Mouse (Mus musculus) intestine, embryonic 14.5 days (tissue): ENCODE data around the gene Vars2. TPM values are rescaled to one million over a fixed set of nuclear protein-coding genes. Genes with fewer than 3 reads are reported as not detected.

Experiments
- ATAC-seq: fragments of 200-750 bp; cut with Nextera tagmentation; replicated peaks from 2 replicates; pipeline ENCODE4 v1.8.0; 2017; ENCODE audit warnings: low read depth, moderate number of reproducible peaks, moderate TSS enrichment, moderate library complexity; ENCODE audit not compliant: low FRiP score, low TSS enrichment
- DNase-seq: peaks from one replicate; pipeline ENCODE4 v3.0.0-alpha.2; 2018; ENCODE audit warnings: low spot score
- H3K27ac ChIP-seq: fragments of 300-500 bp; sonication (generic); 2 replicates; pipeline ENCODE4 v1.5.1; 2014; ENCODE audit warnings: low read depth, mild to moderate bottlenecking, control low read depth
- H3K27me3 ChIP-seq: fragments of 300-500 bp; sonication (generic); replicated peaks from 2 replicates; pipeline ENCODE4 v1.6.1; 2014; ENCODE audit warnings: low read length, control low read depth; ENCODE audit not compliant: control insufficient read depth, insufficient read depth
- H3K36me3 ChIP-seq: fragments of 300-500 bp; sonication (generic); 2 replicates; pipeline ENCODE4 v1.6.1; 2014; ENCODE audit warnings: low read length, control low read depth; ENCODE audit not compliant: control insufficient read depth, insufficient read depth
- H3K4me1 ChIP-seq: fragments of 300-500 bp; sonication (generic); replicated peaks from 2 replicates; pipeline ENCODE4 v1.6.1; 2014; ENCODE audit warnings: low read length, control low read depth, mixed read lengths; ENCODE audit not compliant: control insufficient read depth, insufficient read depth
- H3K4me2 ChIP-seq: fragments of 300-500 bp; sonication (generic); 2 replicates; pipeline ENCODE4 v1.6.1; 2014; ENCODE audit warnings: low read length
- H3K4me3 ChIP-seq: fragments of 300-500 bp; sonication (generic); 2 replicates; pipeline ENCODE4 v1.5.1; 2014; ENCODE audit warnings: low read depth, low read length, control low read depth, mixed read lengths
- H3K9ac ChIP-seq: fragments of 300-500 bp; sonication (generic); 2 replicates; pipeline ENCODE4 v1.6.1; 2014; ENCODE audit warnings: mild to moderate bottlenecking, low read length
- H3K9me3 ChIP-seq: fragments of 300-500 bp; sonication (generic); 2 replicates; pipeline ENCODE4 v1.6.1; 2016; ENCODE audit warnings: low read length, control low read depth; ENCODE audit not compliant: control insufficient read depth
- WGBS: fragments of 180-500 bp; shearing (Covaris S2); extraction: QIAGEN DNeasy Blood & Tissue Kit; methylation state at CpG from one replicate; pipeline ENCODE4 v1.1.7; 2014; 5-methylcytosine and 5-hydroxymethylcytosine counted together
- polyA plus RNA-seq: library from polyadenylated mRNA; unstranded; fragments of >200 nt; fragmentation: Nextera tagmentation; extraction: Ambion mirVana; gene quantifications from 2 replicates; pipeline ENCODE4 v1.2.1, GENCODE M21; 2014

The Vars2 gene
- 16.0 and 18.1 TPM in 2 replicates for polyA plus RNA-seq

DNA sequence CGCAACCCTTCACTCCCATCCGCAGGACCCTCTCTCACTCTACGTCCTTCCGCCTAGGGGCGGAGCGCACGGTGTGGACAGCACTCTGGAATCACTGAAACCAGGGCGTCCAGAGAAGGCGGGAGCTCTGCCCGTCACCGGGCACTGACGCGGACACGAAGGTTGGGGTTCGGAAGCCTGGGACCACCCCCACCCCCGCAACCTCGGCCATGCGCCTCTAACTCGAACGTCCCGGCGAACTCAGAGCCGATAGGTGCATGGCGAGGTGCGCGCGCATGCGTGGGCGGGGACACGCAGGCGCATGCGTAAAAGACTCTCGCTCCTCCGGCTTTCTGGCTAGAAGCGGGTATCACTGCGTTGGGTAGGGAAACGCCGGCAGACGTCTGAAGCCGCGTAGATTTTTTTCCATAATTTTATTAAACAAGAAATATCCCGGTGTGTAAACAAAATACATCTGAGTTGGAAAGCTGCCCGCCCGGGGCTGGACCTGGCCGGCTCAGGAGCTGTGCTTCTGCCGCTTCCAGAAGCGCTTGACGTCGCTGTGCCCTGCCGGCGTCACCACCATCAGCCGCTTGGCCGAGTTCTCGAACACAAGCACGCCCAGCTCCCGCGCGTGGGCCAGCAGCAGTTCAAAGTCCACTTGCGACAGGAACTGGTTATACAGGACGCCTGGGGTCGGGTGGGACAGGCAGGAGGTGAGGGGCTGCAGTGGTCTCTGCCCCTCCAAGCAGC is at the start of gene Vars2:
Gene Vars2, minus strand, starts transcription at position 259 of the 732 bp plus-strand sequence.
- Histone ChIP-seq H3K36me3 (peaks cover 45% of the 10 kb centered on the region), H3K27ac (peak within 1 kb of the TSS; percentile 76), H3K9ac (peak within 1 kb of the TSS; percentile 86), H3K4me3 (peak within 1 kb of the TSS; percentile 82), H3K4me1 (peaks cover 8% of the 10 kb centered on the region), H3K4me2 (peak within 1 kb of the TSS; percentile 96), H3K9me3 (no peaks in the 10 kb centered on the region), H3K27me3 (no peaks in the 10 kb centered on the region)
- DNase-seq: peak; percentile 99
- under 1% methylated on average over 61 of the region's 61 CpGs for WGBS
- peak; percentile 84 for ATAC-seq

DNA sequence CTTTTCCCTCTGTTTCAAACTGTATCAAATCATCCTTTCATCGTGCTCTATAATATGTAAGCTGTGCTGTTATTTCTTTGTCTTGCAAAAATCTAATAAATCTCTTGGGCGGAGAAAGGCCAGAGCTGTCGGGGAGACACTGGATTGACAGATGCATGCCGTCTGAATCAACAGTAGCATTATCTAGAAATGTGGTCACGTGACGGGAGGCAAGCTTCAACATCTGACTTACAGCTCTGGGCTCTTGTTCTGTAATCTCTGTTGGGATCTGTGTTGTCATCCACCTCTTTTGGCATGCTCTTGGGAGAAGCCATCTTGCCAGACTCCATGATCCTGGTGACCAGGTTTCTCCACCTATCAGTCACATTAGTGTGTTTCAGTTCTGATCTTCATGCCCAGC is 49.7 kb upstream of the Vars2 start:
- H3K4me1 ChIP-seq: peaks cover 11% of the 10 kb centered on the region; the same call in 1 of the 2 replicates
- no peaks in the 10 kb centered on the region for H3K36me3 ChIP-seq
- H3K27me3 ChIP-seq: no peaks in the 10 kb centered on the region
- H3K4me3 ChIP-seq: no peak overlapping the region
- no peak overlapping the region for H3K27ac ChIP-seq
- 88% methylated on average over 6 of the region's 6 CpGs for WGBS
- no peaks in the 10 kb centered on the region; the same call in 1 of the 2 replicates for H3K9me3 ChIP-seq
- no peak overlapping the region for H3K4me2 ChIP-seq
- no peak for DNase-seq
- ATAC-seq: no peak
- H3K9ac ChIP-seq: no peak overlapping the region

DNA sequence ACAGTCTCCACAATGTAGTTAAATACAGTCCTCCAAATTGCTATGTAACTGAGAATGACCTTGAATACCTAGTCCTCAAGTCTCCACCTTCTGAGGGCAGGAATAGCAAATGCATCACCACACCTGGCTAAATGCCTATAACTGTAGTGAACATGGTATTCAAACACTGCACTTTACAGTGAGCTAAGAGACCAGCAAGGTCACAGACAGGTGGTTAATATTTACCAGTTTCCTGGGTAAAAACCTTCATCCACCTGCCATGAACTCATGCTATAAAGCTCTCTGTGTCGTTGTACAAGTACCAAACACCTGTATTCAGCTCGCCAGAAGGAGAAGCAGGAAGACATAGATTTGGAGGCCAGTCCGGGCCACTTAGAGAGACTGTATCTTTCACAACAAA is 48.7 kb upstream of the Vars2 start:
- no peak overlapping the region for H3K9ac ChIP-seq
- no peak overlapping the region for H3K4me3 ChIP-seq
- no peak overlapping the region for H3K27ac ChIP-seq
- peaks cover 11% of the 10 kb centered on the region; the same call in 1 of the 2 replicates for H3K4me1 ChIP-seq
- no peak for DNase-seq
- no peaks in the 10 kb centered on the region for H3K27me3 ChIP-seq
- no peaks in the 10 kb centered on the region for H3K36me3 ChIP-seq
- H3K9me3 ChIP-seq: no peaks in the 10 kb centered on the region; the same call in 1 of the 2 replicates
- H3K4me2 ChIP-seq: no peak overlapping the region
- 88% methylated on average over 3 of the region's 3 CpGs for WGBS
- ATAC-seq: no peak

DNA sequence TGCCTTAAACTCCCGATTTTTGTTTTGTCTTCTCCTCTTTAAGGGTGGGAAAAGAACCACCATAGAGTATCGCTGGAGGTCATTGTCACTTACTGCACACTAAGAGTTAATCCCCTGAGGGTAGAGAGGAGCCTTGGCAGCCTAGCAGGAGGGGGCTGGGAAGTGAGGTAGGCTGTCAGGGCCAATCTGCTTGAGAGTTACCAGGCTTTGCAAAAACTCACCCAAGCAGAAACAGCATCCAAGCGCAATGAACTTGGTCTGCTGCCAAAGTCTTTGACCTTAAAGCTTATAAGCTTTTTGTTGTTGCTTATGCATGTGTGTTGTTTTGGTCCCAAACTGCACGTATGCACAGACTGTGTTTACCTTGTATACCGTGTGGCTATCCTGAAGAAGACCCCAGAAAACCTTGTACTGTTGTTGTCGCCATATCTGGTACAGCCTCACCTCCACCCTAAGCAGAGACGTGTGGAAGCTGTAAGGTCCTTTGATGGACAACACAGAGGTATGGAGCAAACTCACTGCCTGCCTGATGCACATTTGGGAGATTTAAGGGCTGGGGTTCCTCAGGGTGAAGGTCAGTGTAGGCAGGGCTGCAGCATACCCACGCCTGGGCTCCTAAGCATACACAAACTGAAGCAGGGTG is 43.4 kb upstream of the Vars2 start:
- ATAC-seq (peak; percentile 70), DNase-seq (no peak)
- Histone ChIP-seq H3K9me3 (no peaks in the 10 kb centered on the region), H3K4me3 (no peak overlapping the region), H3K4me2 (no peak overlapping the region), H3K36me3 (no peaks in the 10 kb centered on the region), H3K4me1 (peaks cover 14% of the 10 kb centered on the region), H3K27me3 (no peaks in the 10 kb centered on the region), H3K9ac (no peak overlapping the region), H3K27ac (peak overlapping the region; percentile 61; the same call in 1 of the 2 replicates)
- WGBS: 28% methylated on average over 8 of the region's 8 CpGs

DNA sequence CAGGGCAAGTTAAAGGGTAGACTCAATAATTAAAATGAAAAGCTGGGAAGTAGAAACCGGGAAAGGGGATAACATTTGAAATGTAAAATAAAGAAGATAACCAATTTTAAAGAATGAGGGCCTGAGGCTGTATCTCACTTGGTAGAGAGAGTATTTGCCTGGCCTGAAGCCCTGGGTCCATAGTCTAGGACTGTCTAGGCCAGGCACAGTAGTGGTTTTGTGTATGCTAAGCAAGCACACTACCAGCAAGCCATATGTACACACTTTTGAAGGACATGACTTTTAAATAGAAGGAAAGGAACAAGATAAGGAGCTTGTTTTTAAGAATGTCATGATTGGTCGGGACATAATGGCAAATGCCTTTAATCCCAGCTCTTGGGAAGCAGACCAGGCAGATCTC is 41.2 kb upstream of the Vars2 start:
- no peaks in the 10 kb centered on the region for H3K27me3 ChIP-seq
- H3K9me3 ChIP-seq: no peaks in the 10 kb centered on the region
- DNase-seq (no peak), ATAC-seq (no peak)
- H3K9ac ChIP-seq: no peak overlapping the region
- H3K4me1 ChIP-seq: peaks cover 14% of the 10 kb centered on the region
- no peak overlapping the region for H3K4me3 ChIP-seq
- 66% methylated on average over 2 of the region's 2 CpGs for WGBS
- no peak overlapping the region for H3K4me2 ChIP-seq
- no peaks in the 10 kb centered on the region for H3K36me3 ChIP-seq
- H3K27ac ChIP-seq: no peak overlapping the region

DNA sequence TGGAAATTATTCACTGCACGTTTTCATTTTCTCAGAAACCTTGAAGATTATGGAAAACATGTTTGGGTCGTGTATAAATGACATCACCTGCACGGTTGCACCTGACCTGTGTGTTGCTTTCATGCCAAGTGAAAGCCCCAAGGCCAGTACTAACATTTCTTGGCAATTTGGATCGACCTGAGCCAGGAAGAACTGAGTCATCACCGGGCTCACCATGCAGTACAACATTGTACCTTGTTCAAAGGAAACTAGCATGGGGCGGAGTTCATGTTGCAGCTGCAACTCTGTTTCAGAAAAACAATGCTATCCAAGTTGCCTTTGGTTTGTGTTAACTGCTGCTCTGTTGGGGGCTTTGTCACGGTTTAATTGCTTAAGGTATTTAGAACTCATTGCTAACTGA is 40.5 kb upstream of the Vars2 start:
- 71% methylated on average over 7 of the region's 7 CpGs for WGBS
- no peak overlapping the region for H3K4me2 ChIP-seq
- no peaks in the 10 kb centered on the region for H3K9me3 ChIP-seq
- H3K36me3 ChIP-seq: no peaks in the 10 kb centered on the region
- no peak for DNase-seq
- ATAC-seq: no peak
- H3K4me3 ChIP-seq: no peak overlapping the region
- no peak overlapping the region for H3K9ac ChIP-seq
- H3K27ac ChIP-seq: no peak overlapping the region
- peaks cover 16% of the 10 kb centered on the region for H3K4me1 ChIP-seq
- H3K27me3 ChIP-seq: no peaks in the 10 kb centered on the region

DNA sequence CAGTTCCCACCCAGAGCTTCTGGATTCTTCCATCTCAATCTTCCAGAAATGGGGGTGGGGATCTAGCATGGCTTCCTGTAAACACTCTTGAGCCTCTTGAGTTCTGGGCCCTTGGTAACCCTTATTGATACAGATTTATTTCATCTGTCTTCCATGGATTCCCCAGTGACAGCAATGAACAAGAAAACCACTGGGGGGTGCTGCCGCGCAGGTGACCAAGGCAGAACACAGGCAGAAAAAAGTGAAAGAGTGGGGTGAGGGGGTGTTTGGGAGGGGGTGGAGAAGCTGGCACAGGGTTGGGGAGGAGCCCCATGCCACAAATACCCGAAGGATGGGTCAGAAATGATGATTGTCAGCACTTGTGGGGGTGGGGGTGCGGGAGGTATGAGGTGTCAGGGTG is 38.4 kb upstream of the Vars2 start:
- no peaks in the 10 kb centered on the region for H3K36me3 ChIP-seq
- no peak overlapping the region for H3K4me2 ChIP-seq
- H3K9me3 ChIP-seq: no peaks in the 10 kb centered on the region
- no peaks in the 10 kb centered on the region for H3K27me3 ChIP-seq
- WGBS: 35% methylated on average over 4 of the region's 4 CpGs
- H3K9ac ChIP-seq: no peak overlapping the region
- H3K27ac ChIP-seq: no peak overlapping the region
- peaks cover 18% of the 10 kb centered on the region for H3K4me1 ChIP-seq
- ATAC-seq (no peak), DNase-seq (peak; percentile 75)
- H3K4me3 ChIP-seq: no peak overlapping the region

DNA sequence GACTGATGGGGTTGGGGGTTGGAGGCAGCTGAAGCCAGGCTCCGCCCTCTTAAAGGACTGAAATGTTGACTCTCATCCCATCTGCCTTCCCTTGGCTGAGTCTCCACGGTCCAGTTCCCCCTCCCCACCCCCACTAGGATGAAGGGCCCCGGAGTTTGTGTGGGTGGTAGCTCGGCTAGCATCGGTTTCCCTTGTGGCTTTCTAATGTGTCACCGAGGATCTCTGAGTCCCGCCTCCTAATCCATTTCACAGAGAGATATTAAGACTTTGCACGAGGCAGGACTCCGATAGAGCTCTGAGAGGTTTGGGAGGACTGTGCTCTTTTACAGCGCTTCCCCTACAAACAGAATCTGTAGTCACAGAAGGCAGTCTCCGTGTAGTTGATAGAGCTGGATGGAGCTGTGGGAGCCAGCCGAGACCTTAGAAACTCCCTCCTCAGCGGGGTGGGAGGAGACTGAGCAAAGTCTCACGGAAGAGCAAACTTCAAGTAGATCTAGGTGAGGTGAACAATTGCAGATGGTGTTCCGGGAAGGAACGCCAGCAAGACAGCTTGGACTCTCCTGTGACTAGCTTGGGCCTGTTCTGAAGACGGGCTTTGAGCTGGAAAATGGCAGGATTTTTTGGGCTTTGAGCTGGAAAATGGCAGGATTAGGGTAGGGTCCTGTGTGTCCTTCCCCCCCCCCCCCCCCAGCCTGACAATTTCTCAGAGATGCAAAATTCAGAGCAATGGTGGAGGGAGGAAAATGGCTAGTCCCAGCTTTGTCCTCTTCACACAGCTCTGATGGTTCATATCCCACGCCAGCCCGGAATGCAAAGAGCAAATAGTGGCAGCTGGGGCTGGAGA is 37.5 kb upstream of the Vars2 start, which contains the start of gene Ddr1:
Gene Ddr1, minus strand, starts transcription at position 1 of the 844 bp plus-strand sequence.
- Histone ChIP-seq H3K9ac (peak within 1 kb of the TSS; percentile 40), H3K4me3 (peak within 1 kb of the TSS; percentile 34), H3K36me3 (no peaks in the 10 kb centered on the region), H3K27ac (peak within 1 kb of the TSS; percentile 93), H3K4me2 (peak within 1 kb of the TSS; percentile 54), H3K4me1 (peaks cover 11% of the 10 kb centered on the region), H3K9me3 (no peaks in the 10 kb centered on the region), H3K27me3 (no peaks in the 10 kb centered on the region)
- ATAC-seq (peak; percentile 17; the same call in 1 of the 2 replicates), DNase-seq (peak; percentile 80)
- 9% methylated on average over 19 of the region's 19 CpGs for WGBS
